Mouse (Mus musculus): ENCODE data around the gene Hist2h3b.

DNA sequence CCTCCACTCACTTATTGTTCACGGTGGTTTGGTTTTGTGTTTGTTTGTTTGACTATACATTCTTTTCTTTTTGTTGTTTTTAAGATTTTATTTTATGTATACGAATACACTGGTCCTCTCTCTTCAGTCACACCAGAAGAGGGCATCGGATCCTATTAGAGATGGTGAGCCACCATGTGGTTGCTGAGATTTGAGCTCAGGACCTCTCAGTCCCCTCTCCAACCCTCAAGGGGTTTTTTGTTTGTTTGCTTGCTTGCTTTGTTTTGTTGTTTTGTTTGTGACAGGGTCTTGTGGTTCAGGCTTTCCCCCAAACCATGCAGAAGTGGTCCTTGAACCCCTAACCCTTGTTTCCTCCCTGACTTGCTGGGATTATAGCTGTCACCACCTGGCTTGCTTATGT is 6.8 kb upstream of the Hist2h3b start:
- TF ChIP-seq CTCF (conservative IDR thresholded peaks at IDR 0.05; ENCODE audit: low read length): no peak
- no peak for TF ChIP-seq POU5F1 (IDR thresholded peaks at IDR 0.05; ENCODE audit: borderline replicate concordance, low read length)
- no peak for TF ChIP-seq NANOG (IDR thresholded peaks at IDR 0.05; ENCODE audit: borderline replicate concordance, low read length)
